Mouse (Mus musculus): ENCODE results near the gene Cct6b. TPM values are rescaled to one million over a fixed set of nuclear protein-coding genes. Genes with fewer than 3 reads are reported as not detected.

Cct6b gene
- polyA plus RNA-seq, 1 experiment from 2014 or later, result 0.22 TPM

DNA sequence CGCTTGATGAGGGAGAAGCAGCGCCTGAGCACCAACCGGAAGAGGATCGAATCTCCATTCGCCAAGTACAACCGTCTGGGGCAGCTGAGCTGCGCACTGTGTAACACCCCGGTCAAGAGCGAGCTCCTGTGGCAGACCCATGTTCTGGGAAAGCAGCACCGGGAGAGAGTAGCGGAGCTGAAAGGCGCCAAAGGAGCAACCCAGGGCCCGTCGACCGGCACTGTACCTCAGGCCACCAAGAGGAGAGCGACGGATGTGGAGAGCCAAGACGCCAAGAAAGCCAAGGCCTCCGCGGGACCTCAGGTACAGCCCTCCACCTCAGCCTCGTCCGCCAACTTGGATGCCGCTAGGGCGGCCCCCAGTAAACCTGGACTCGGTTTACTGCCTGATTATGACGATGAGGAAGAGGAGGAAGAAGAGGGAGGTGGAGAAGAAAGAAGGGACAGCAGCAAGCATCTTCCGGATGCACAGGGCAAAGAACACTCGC is 360 bp upstream of the Cct6b start:
- ATAC-seq, result peak; percentile 62
- WGBS, result under 1% methylated on average over 28 of the region's 28 CpGs

DNA sequence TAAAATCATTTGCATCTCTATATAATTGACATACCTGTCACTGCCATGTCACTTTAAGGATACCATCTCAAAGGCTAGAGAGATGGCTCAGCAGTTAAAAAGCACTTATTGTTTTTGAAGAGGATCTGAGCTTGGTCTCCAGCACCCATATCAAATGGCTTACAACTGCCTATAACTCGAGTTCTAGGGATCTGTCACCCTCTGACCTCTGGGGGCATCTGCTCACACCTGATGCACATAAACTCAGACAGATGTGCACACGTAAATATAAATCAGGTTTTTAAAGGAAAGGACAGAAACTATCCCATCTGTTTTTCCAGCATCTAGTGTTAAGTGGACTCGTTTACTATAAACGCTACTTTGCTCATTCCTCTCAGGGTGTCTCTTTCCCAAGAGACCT is 860 bp downstream of the Cct6b start:
- peak overlapping the region; percentile 82 for H3K9ac ChIP-seq (ENCODE audit: low read length)

More for the DNA sequence above, 360 bp upstream of the Cct6b start:
- peaks cover 13% of the 10 kb centered on the region for H3K4me1 ChIP-seq (ENCODE audit: control insufficient read depth, insufficient read depth, low read length)
- DNase-seq (ENCODE audit: low spot score), result no peak
- H3K4me3 ChIP-seq (ENCODE audit: low read depth, low read length), result peak overlapping the region; percentile 78
- H3K27me3 ChIP-seq (replicated peaks; ENCODE audit: control insufficient read depth, insufficient read depth, low read length), result no peaks in the 10 kb centered on the region
- peaks cover 14% of the 10 kb centered on the region; the same call in 1 of the 2 replicates for H3K36me3 ChIP-seq (ENCODE audit: control insufficient read depth, insufficient read depth, low read length)
- H3K9ac ChIP-seq (ENCODE audit: low read length), result peak overlapping the region; percentile 82
- H3K4me2 ChIP-seq (ENCODE audit: low read length), result peak overlapping the region; percentile 79
- H3K27ac ChIP-seq (ENCODE audit: low read depth, low read length), result peak overlapping the region; percentile 70
- no peaks in the 10 kb centered on the region for H3K9me3 ChIP-seq (replicated peaks; ENCODE audit: control insufficient read depth, low read length)

DNA sequence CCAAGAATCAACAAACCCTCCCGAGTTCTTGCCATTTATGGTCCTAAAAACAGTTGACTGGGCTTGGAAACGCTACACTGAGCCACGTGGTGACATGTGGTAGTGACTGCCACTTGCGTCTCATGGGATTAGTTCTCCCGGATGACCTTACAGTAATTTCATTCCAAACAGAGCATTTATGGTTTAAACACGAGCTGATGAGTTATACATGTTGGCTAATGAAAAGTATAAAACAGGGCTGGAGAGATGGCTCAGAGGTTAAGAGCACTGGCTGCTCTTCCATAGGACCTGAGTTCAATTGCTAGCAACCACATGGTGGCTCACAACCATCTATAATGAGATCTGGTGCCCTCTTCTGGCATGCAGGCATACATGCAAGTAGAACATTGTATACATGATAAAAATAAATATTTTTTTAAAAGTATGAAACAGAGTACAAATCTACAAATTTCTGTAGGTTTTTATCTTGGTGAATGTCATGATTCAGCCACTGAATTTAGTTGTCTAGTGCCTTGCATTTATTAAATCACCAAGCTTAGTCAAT is 1.8 kb downstream of the Cct6b start:
- Histone ChIP-seq H3K9ac (ENCODE audit: low read length) (no peak overlapping the region), H3K9me3 (replicated peaks; ENCODE audit: control insufficient read depth, low read length) (no peaks in the 10 kb centered on the region), H3K27ac (ENCODE audit: low read depth, low read length) (no peak overlapping the region), H3K27me3 (replicated peaks; ENCODE audit: control insufficient read depth, insufficient read depth, low read length) (no peaks in the 10 kb centered on the region), H3K36me3 (ENCODE audit: control insufficient read depth, insufficient read depth, low read length) (0 out of 2 replicates have a peak, but pooled peaks cover 3% of the 10 kb centered on the region), H3K4me1 (ENCODE audit: control insufficient read depth, insufficient read depth, low read length) (peaks cover 13% of the 10 kb centered on the region), H3K4me2 (ENCODE audit: low read length) (no peak overlapping the region), H3K4me3 (ENCODE audit: low read depth, low read length) (no peak overlapping the region)
- 88% methylated on average over 6 of the region's 6 CpGs for WGBS
- DNase-seq (ENCODE audit: low spot score) (no peak), ATAC-seq (no peak)

More for the DNA sequence above, 860 bp downstream of the Cct6b start:
- peak overlapping the region; percentile 78; the same call in 1 of the 2 replicates for H3K27ac ChIP-seq (ENCODE audit: low read depth, low read length)
- 0 out of 2 replicates have a peak, but pooled peaks cover 3% of the 10 kb centered on the region for H3K36me3 ChIP-seq (ENCODE audit: control insufficient read depth, insufficient read depth, low read length)
- DNase-seq (ENCODE audit: low spot score) (no peak), ATAC-seq (no peak)
- H3K4me2 ChIP-seq (ENCODE audit: low read length), result peak overlapping the region; percentile 79
- WGBS, result 12% methylated on average over 4 of the region's 4 CpGs
- H3K4me3 ChIP-seq (ENCODE audit: low read depth, low read length), result peak overlapping the region; percentile 78
- H3K4me1 ChIP-seq (ENCODE audit: control insufficient read depth, insufficient read depth, low read length), result peaks cover 13% of the 10 kb centered on the region
- no peaks in the 10 kb centered on the region for H3K27me3 ChIP-seq (replicated peaks; ENCODE audit: control insufficient read depth, insufficient read depth, low read length)
- H3K9me3 ChIP-seq (replicated peaks; ENCODE audit: control insufficient read depth, low read length), result no peaks in the 10 kb centered on the region

DNA sequence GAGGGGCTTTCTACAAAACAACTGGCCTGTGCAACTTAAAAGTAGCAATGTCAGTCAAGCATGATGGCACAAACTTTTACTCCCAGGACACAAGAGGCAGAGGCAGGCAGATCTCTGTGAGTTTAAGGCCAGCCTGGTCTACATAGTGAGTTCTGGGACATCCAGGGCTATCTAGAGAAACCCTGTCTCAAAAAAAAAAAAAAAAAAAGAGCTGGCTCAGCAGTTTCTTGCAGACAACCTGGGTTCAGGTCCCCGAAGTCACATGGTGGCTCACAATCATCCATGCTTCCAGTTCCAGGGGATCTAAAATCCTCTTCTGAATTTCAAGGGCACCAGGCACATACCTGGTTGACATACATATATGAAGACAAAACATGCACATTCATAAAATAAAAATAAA is 8.2 kb downstream of the Cct6b start:
- Histone ChIP-seq H3K4me3 (ENCODE audit: low read depth, low read length) (no peak overlapping the region), H3K4me1 (ENCODE audit: control insufficient read depth, insufficient read depth, low read length) (no peaks in the 10 kb centered on the region), H3K27me3 (replicated peaks; ENCODE audit: control insufficient read depth, insufficient read depth, low read length) (no peaks in the 10 kb centered on the region), H3K4me2 (ENCODE audit: low read length) (no peak overlapping the region), H3K36me3 (ENCODE audit: control insufficient read depth, insufficient read depth, low read length) (no peaks in the 10 kb centered on the region), H3K27ac (ENCODE audit: low read depth, low read length) (no peak overlapping the region), H3K9ac (ENCODE audit: low read length) (no peak overlapping the region), H3K9me3 (replicated peaks; ENCODE audit: control insufficient read depth, low read length) (no peaks in the 10 kb centered on the region)
- no peak for DNase-seq (ENCODE audit: low spot score)
- no peak for ATAC-seq
- WGBS, result 91% methylated on average over 1 of the region's 1 CpGs

DNA sequence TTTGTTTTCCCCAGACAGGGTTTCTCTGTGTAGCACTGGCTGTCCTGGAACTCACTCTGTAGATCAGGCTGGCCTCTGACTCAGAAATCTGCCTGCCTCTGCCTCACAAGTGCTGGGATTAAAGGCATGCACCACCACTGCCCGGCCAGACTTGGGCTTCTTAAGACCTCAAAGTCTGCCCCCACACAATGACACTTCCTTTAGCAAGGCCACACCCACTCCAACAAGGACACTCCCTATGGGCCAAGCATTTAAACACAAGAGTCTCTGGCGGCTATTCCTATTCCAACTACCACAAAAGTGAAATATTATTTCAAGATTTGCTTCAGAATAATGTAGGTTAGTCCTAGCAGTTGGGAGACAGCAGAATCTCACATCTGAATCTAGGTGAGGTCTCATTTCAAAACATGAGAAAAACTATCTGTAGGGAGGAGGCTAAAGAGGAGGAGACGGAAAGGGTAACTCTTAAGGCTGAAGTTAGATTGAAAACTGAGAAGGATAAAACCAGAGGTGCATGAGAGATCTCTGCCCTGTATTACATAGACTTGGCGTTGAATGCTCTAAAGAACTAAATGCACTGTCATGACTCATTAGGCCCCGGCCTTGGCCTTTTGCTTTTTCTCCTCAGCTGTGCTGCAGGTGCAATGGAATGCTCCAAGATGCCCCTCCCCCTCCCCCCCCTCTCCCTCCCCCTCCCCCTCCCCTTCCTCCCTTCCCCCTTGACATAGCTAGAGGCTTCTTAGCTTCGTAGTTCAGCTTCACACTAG is 11.6 kb downstream of the Cct6b start:
- H3K36me3 ChIP-seq (ENCODE audit: control insufficient read depth, insufficient read depth, low read length), result no peaks in the 10 kb centered on the region
- H3K4me3 ChIP-seq (ENCODE audit: low read depth, low read length), result no peak overlapping the region
- DNase-seq (ENCODE audit: low spot score) (no peak), ATAC-seq (no peak)
- no peaks in the 10 kb centered on the region for H3K9me3 ChIP-seq (replicated peaks; ENCODE audit: control insufficient read depth, low read length)
- H3K9ac ChIP-seq (ENCODE audit: low read length), result no peak overlapping the region
- H3K27ac ChIP-seq (ENCODE audit: low read depth, low read length), result no peak overlapping the region
- WGBS, result 76% methylated on average over 6 of the region's 6 CpGs
- no peak overlapping the region for H3K4me2 ChIP-seq (ENCODE audit: low read length)
- H3K4me1 ChIP-seq (ENCODE audit: control insufficient read depth, insufficient read depth, low read length), result no peaks in the 10 kb centered on the region
- no peaks in the 10 kb centered on the region for H3K27me3 ChIP-seq (replicated peaks; ENCODE audit: control insufficient read depth, insufficient read depth, low read length)

DNA sequence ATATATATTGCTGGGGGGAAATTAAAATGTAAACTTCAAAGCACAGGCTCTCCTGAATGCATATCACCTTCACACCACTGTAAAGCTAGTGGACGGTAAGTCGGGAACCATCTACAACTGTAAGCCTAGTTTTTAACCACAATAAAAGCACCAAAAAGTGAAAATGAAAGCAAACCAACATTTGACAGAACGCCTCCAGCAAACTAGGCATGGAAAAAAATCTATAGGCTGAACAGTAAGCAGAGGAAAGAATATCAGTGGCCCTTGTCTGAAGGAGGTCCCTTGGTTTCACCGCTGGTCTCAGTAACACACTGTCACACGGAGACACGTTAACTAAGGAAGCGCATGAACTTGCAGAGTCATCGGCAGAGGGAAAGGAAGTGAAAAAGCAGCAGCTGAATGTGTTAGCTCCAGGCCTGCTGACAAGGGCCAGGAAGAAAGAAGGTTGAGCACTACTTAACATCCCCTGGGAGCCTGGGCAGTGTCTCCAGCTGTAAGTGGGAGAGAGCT is 17.2 kb downstream of the Cct6b start:
- 91% methylated on average over 8 of the region's 8 CpGs for WGBS
- H3K4me1 ChIP-seq (ENCODE audit: control insufficient read depth, insufficient read depth, low read length), result no peaks in the 10 kb centered on the region
- DNase-seq (ENCODE audit: low spot score), result no peak
- H3K4me3 ChIP-seq (ENCODE audit: low read depth, low read length), result no peak overlapping the region
- no peaks in the 10 kb centered on the region for H3K27me3 ChIP-seq (replicated peaks; ENCODE audit: control insufficient read depth, insufficient read depth, low read length)
- no peak overlapping the region for H3K9ac ChIP-seq (ENCODE audit: low read length)
- H3K9me3 ChIP-seq (replicated peaks; ENCODE audit: control insufficient read depth, low read length), result no peaks in the 10 kb centered on the region
- no peaks in the 10 kb centered on the region for H3K36me3 ChIP-seq (ENCODE audit: control insufficient read depth, insufficient read depth, low read length)
- no peak overlapping the region for H3K4me2 ChIP-seq (ENCODE audit: low read length)
- no peak overlapping the region for H3K27ac ChIP-seq (ENCODE audit: low read depth, low read length)
- no peak for ATAC-seq

DNA sequence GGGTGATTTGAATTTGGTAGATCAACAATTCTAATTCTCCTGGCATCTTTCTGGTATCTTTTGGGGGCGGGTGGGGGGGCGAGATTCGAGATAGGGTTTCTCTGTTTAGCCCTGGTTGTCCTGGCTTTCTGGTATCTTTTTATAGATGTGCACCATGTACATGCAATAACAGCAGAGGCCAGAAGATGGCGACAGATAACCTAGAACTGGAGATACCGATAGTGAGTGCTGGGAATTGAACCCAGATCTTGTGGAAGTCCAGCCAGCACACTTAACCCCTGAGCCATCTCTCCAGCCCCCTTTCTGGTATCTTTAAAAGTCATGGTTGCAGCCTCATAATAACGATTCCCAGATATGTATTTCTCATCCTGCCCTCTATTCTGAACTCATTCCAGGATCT is 18.0 kb downstream of the Cct6b start:
- ATAC-seq (no peak), DNase-seq (ENCODE audit: low spot score) (no peak)
- no peak overlapping the region for H3K27ac ChIP-seq (ENCODE audit: low read depth, low read length)
- H3K9ac ChIP-seq (ENCODE audit: low read length), result no peak overlapping the region
- no peaks in the 10 kb centered on the region for H3K9me3 ChIP-seq (replicated peaks; ENCODE audit: control insufficient read depth, low read length)
- H3K36me3 ChIP-seq (ENCODE audit: control insufficient read depth, insufficient read depth, low read length), result no peaks in the 10 kb centered on the region
- no peak overlapping the region for H3K4me2 ChIP-seq (ENCODE audit: low read length)
- 33% methylated on average over 6 of the region's 6 CpGs for WGBS
- H3K27me3 ChIP-seq (replicated peaks; ENCODE audit: control insufficient read depth, insufficient read depth, low read length), result no peaks in the 10 kb centered on the region
- H3K4me3 ChIP-seq (ENCODE audit: low read depth, low read length), result no peak overlapping the region
- H3K4me1 ChIP-seq (ENCODE audit: control insufficient read depth, insufficient read depth, low read length), result no peaks in the 10 kb centered on the region

DNA sequence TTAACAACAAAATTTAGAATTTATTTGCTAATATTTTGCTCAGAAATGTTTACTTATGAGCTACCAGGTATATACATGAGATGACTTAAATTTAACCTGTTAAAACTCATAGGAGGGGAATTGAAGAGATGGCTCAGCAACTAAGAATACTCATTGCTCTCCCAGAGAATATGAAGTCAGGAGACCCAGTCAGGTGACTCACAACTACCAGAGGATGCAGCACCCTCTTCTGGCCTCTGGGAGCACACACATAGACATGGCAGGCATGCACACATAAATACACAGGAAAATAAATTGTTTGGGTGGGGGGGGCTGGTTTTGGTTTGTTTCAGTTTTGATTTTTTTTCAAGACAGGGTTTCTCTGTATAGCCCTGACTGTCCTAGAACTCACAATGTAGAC is 25.1 kb downstream of the Cct6b start:
- Histone ChIP-seq H3K4me1 (ENCODE audit: control insufficient read depth, insufficient read depth, low read length) (no peaks in the 10 kb centered on the region), H3K27ac (ENCODE audit: low read depth, low read length) (no peak overlapping the region), H3K4me3 (ENCODE audit: low read depth, low read length) (no peak overlapping the region), H3K36me3 (ENCODE audit: control insufficient read depth, insufficient read depth, low read length) (no peaks in the 10 kb centered on the region), H3K9me3 (replicated peaks; ENCODE audit: control insufficient read depth, low read length) (no peaks in the 10 kb centered on the region), H3K4me2 (ENCODE audit: low read length) (no peak overlapping the region), H3K27me3 (replicated peaks; ENCODE audit: control insufficient read depth, insufficient read depth, low read length) (no peaks in the 10 kb centered on the region), H3K9ac (ENCODE audit: low read length) (no peak overlapping the region)
- no peak for ATAC-seq
- no peak for DNase-seq (ENCODE audit: low spot score)

DNA sequence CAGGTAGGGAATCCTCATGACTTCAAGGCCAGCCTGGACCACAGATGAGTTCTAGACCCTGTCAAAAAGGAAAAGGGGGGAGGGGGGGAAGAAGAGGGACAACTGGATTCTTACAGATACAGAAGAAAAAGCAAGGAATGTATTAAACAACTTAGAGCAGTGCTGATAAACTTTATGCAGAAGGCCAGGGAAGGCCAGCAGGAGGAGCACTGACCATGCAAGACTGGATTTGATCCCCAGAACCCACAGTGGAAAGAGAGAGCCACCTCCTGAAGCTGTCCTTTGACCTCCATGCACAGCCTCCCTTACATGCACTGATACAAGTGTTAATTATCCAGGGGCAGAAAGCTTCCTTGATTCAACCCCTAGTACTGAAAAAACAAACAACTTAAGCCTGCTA is 29.9 kb downstream of the Cct6b start:
- Histone ChIP-seq H3K9ac (ENCODE audit: low read length) (no peak overlapping the region), H3K27ac (ENCODE audit: low read depth, low read length) (no peak overlapping the region), H3K4me3 (ENCODE audit: low read depth, low read length) (no peak overlapping the region), H3K9me3 (replicated peaks; ENCODE audit: control insufficient read depth, low read length) (no peaks in the 10 kb centered on the region), H3K36me3 (ENCODE audit: control insufficient read depth, insufficient read depth, low read length) (no peaks in the 10 kb centered on the region), H3K27me3 (replicated peaks; ENCODE audit: control insufficient read depth, insufficient read depth, low read length) (no peaks in the 10 kb centered on the region), H3K4me2 (ENCODE audit: low read length) (no peak overlapping the region), H3K4me1 (ENCODE audit: control insufficient read depth, insufficient read depth, low read length) (no peaks in the 10 kb centered on the region)
- DNase-seq (ENCODE audit: low spot score) (no peak), ATAC-seq (no peak)

Measured in forebrain, embryonic 14.5 days (tissue).